Mouse (Mus musculus): ENCODE measurements around the gene Dimt1. TPM values are rescaled to one million over a fixed set of nuclear protein-coding genes. Genes with fewer than 3 reads are reported as not detected.
"Not testable (repeated sequence)": the region's sequence is repeated elsewhere in the genome, so short reads cannot be mapped to it uniquely, and the experiment has no call there.

Gene Dimt1
- polyA plus RNA-seq, 1 experiment, result 4.6 TPM

DNA sequence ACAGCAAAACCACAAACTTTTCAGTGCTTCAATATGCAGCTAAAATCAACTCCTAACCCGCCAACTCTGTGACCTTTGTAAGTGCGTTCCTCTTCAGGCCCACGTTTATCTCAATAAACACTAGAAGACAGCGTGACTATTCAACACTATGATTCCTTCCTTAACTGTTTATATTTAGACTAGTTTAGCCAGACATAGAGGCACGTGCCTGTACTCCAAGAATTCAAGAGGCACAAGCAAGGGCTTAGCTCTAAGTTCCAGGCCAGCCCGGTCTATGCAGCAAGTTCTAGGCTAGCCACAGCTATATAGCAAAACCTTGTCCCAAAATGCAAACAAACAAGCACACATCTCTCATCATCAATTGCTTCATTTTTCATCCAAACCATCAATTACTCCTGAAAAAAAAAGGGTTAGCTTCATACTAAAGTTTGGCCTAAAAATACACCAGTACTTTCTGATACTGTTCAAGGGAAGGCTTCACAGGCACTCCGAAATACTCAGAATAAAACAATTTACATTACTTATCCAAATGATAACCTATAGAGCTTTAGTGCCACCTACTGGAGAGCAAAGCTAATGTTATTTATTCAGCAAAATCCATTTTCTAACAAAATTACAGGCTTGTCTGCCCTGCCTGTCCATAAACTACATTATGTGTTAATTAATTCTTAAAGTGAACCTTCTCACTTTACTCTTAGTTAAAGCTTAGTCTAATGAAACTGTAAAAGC lies 28.4 kb upstream of the Dimt1 start:
- 77% methylated on average over 7 of the region's 7 CpGs for WGBS
- H3K27me3 ChIP-seq (replicated peaks; ENCODE audit: control insufficient read depth, insufficient read depth, low read length), result no peaks in the 10 kb centered on the region
- DNase-seq, result peak; percentile 29
- no peak overlapping the region for H3K27ac ChIP-seq (ENCODE audit: insufficient read depth, low read depth, low read length)
- no peaks in the 10 kb centered on the region for H3K36me3 ChIP-seq (ENCODE audit: control insufficient read depth, insufficient read depth, low read length)
- H3K4me1 ChIP-seq (ENCODE audit: control insufficient read depth, insufficient read depth, low read length), result no peaks in the 10 kb centered on the region
- TF ChIP-seq POLR2A (IDR thresholded peaks at IDR 0.05; ENCODE audit: low read depth, low read length) (no peak), CTCF (conservative IDR thresholded peaks at IDR 0.05; ENCODE audit: insufficient read depth, insufficient read length, low read depth, low read length) (0 out of 2 replicates have a peak, but pooled peaks have one; percentile 8)
- H3K4me3 ChIP-seq (ENCODE audit: insufficient read depth, low read depth, low read length), result no peak overlapping the region

GRCm38 (mm10) chr13:106925921-106926320 lies 21.0 kb upstream of the Dimt1 start:
- not testable (repeated sequence) for H3K4me3 ChIP-seq (ENCODE audit: insufficient read depth, low read depth, low read length)

DNA sequence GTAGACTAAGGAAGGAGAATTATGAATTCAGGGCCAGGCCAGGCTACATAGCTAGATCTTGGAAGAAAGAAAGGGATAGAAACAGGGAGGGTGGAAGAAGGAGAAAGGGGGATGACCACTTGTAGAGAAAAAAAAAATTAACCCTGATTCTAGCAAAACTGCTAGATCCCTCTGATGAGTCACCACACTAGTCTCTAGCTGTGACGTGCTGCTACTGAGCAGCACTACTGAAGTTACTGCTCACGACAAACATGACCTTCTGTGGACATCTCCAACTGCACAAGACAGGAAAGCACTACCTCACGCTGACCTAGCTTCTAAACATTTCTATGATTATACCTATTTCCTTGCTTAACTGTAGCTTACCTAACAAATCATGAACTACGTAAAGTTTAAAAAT lies 18.6 kb upstream of the Dimt1 start:
- WGBS, result 93% methylated on average over 4 of the region's 4 CpGs
- TF ChIP-seq POLR2A (IDR thresholded peaks at IDR 0.05; ENCODE audit: low read depth, low read length), result no peak
- TF ChIP-seq CTCF (conservative IDR thresholded peaks at IDR 0.05; ENCODE audit: insufficient read depth, insufficient read length, low read depth, low read length), result no peak
- H3K4me1 ChIP-seq (ENCODE audit: control insufficient read depth, insufficient read depth, low read length), result no peaks in the 10 kb centered on the region

More at GRCm38 (mm10) chr13:106925921-106926320, 21.0 kb upstream of the Dimt1 start:
- not testable (repeated sequence) for H3K27ac ChIP-seq (ENCODE audit: insufficient read depth, low read depth, low read length); H3K27me3 ChIP-seq (replicated peaks; ENCODE audit: control insufficient read depth, insufficient read depth, low read length); H3K4me1 ChIP-seq (ENCODE audit: control insufficient read depth, insufficient read depth, low read length); H3K36me3 ChIP-seq (ENCODE audit: control insufficient read depth, insufficient read depth, low read length); DNase-seq
- WGBS, result 92% methylated on average over 3 of the region's 3 CpGs

GRCm38 (mm10) chr13:106929201-106929600 lies 17.7 kb upstream of the Dimt1 start:
- WGBS, result 76% methylated on average over 2 of the region's 2 CpGs
- Histone ChIP-seq H3K4me3 (ENCODE audit: insufficient read depth, low read depth, low read length) (no peak overlapping the region), H3K4me1 (ENCODE audit: control insufficient read depth, insufficient read depth, low read length) (no peaks in the 10 kb centered on the region), H3K27me3 (replicated peaks; ENCODE audit: control insufficient read depth, insufficient read depth, low read length) (no peaks in the 10 kb centered on the region), H3K36me3 (ENCODE audit: control insufficient read depth, insufficient read depth, low read length) (no peaks in the 10 kb centered on the region), H3K27ac (ENCODE audit: insufficient read depth, low read depth, low read length) (no peak overlapping the region)
- TF ChIP-seq POLR2A (IDR thresholded peaks at IDR 0.05; ENCODE audit: low read depth, low read length) (no peak), CTCF (conservative IDR thresholded peaks at IDR 0.05; ENCODE audit: insufficient read depth, insufficient read length, low read depth, low read length) (no peak)
- peak; percentile 3 for DNase-seq

More for the DNA sequence above, 18.6 kb upstream of the Dimt1 start:
- no peaks in the 10 kb centered on the region for H3K36me3 ChIP-seq (ENCODE audit: control insufficient read depth, insufficient read depth, low read length)
- H3K27ac ChIP-seq (ENCODE audit: insufficient read depth, low read depth, low read length), result no peak overlapping the region
- H3K27me3 ChIP-seq (replicated peaks; ENCODE audit: control insufficient read depth, insufficient read depth, low read length), result no peaks in the 10 kb centered on the region
- DNase-seq, result no peak
- no peak overlapping the region for H3K4me3 ChIP-seq (ENCODE audit: insufficient read depth, low read depth, low read length)

- Histone ChIP-seq H3K4me3 (ENCODE audit: insufficient read depth, low read depth, low read length) (peak overlapping the region; percentile 60), H3K27ac (ENCODE audit: insufficient read depth, low read depth, low read length) (no peak overlapping the region), H3K36me3 (ENCODE audit: control insufficient read depth, insufficient read depth, low read length) (no peaks in the 10 kb centered on the region), H3K27me3 (replicated peaks; ENCODE audit: control insufficient read depth, insufficient read depth, low read length) (no peaks in the 10 kb centered on the region), H3K4me1 (ENCODE audit: control insufficient read depth, insufficient read depth, low read length) (no peaks in the 10 kb centered on the region)
- TF ChIP-seq CTCF (conservative IDR thresholded peaks at IDR 0.05; ENCODE audit: insufficient read depth, insufficient read length, low read depth, low read length) (no peak), POLR2A (IDR thresholded peaks at IDR 0.05; ENCODE audit: low read depth, low read length) (no peak)
- no peak for DNase-seq
- 4% methylated on average over 9 of the region's 9 CpGs for WGBS
These were observed 11.1 kb upstream of the Dimt1 start for GRCm38 (mm10) chr13:106935871-106936255.

- peak within 1 kb of the TSS; percentile 60 for H3K4me3 ChIP-seq (ENCODE audit: insufficient read depth, low read depth, low read length)
- no peaks in the 10 kb centered on the region for H3K36me3 ChIP-seq (ENCODE audit: control insufficient read depth, insufficient read depth, low read length)
- TF ChIP-seq CTCF (conservative IDR thresholded peaks at IDR 0.05; ENCODE audit: insufficient read depth, insufficient read length, low read depth, low read length), result no peak
- peak; percentile 37 for TF ChIP-seq POLR2A (IDR thresholded peaks at IDR 0.05; ENCODE audit: low read depth, low read length)
- DNase-seq, result peak; percentile 93
- under 1% methylated on average over 84 of the region's 84 CpGs for WGBS
- no peaks in the 10 kb centered on the region for H3K4me1 ChIP-seq (ENCODE audit: control insufficient read depth, insufficient read depth, low read length)
- no peaks in the 10 kb centered on the region for H3K27me3 ChIP-seq (replicated peaks; ENCODE audit: control insufficient read depth, insufficient read depth, low read length)
- no peak within 1 kb of the TSS for H3K27ac ChIP-seq (ENCODE audit: insufficient read depth, low read depth, low read length)
These were observed 10.4 kb upstream of the Dimt1 start, which contains the start of gene Ipo11 for GRCm38 (mm10) chr13:106936256-106937137. Ipo11 (minus strand) TSS chr13:106936958.

DNA sequence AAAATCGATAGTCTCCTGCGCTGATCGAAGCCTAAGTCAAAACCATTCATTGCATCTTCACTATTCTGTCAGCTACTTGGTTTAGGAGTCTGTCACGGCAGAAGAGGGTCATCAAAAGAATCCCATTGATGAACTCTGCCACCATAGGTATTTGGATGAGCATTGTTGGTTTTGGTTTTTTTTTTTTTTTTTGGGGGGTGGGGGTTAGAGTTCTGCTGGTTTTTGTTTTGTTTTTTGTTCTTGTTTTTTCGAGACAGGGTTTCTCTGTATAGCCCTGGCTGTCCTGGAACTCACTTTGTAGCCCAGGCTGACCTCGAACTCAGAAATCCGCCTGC lies 9.8 kb upstream of the Dimt1 start:
- no peak for DNase-seq
- TF ChIP-seq POLR2A (IDR thresholded peaks at IDR 0.05; ENCODE audit: low read depth, low read length) (no peak), CTCF (conservative IDR thresholded peaks at IDR 0.05; ENCODE audit: insufficient read depth, insufficient read length, low read depth, low read length) (no peak)
- WGBS, result 26% methylated on average over 7 of the region's 7 CpGs
- no peaks in the 10 kb centered on the region for H3K27me3 ChIP-seq (replicated peaks; ENCODE audit: control insufficient read depth, insufficient read depth, low read length)
- no peak overlapping the region for H3K27ac ChIP-seq (ENCODE audit: insufficient read depth, low read depth, low read length)
- no peaks in the 10 kb centered on the region for H3K36me3 ChIP-seq (ENCODE audit: control insufficient read depth, insufficient read depth, low read length)
- peak overlapping the region; percentile 60 for H3K4me3 ChIP-seq (ENCODE audit: insufficient read depth, low read depth, low read length)
- H3K4me1 ChIP-seq (ENCODE audit: control insufficient read depth, insufficient read depth, low read length), result no peaks in the 10 kb centered on the region
